In genomic region chr8:84888280-84888679, GRCm38 (mm10) we compare ENCODE assay signal across 30 mouse cellular contexts. TPM values are rescaled to one million over a fixed set of nuclear protein-coding genes. Genes with fewer than 3 reads are reported as not detected.
"Had no signal": no experiment of that assay in that cellular context is flagged by ENCODE, and none has a peak within 500 bp of the region (broad histone marks: within the 10 kb centered on the region; RNA-seq: fewer than 3 reads in every experiment).

No protein-coding gene starts in this region.

- DNase-seq: cerebellum, adult 2 months; cerebellum, adult 8-10 months; cerebellum, adult 9-10 months; cerebellum, adult 9-11 months; cerebellum, postnatal 10 days; cerebellum, postnatal 14 days; cerebellum, postnatal 25 days; cerebellum, postnatal 36 days; embryo, embryonic 11 days; forebrain, postnatal 0 days; gastrocnemius, adult 2 months; gastrocnemius, postnatal 10 days; gastrocnemius, postnatal 14 days; gastrocnemius, postnatal 25 days; gastrocnemius, postnatal 36 days; heart, adult 11 months; heart, adult 18-20 months had no signal

- H3K9me3 ChIP-seq: embryonic facial prominence, embryonic 10.5 days; embryonic facial prominence, embryonic 12.5 days; embryonic facial prominence, embryonic 13.5 days; embryonic facial prominence, embryonic 15.5 days; forebrain, embryonic 10.5 days; forebrain, embryonic 12.5 days; forebrain, embryonic 13.5 days; forebrain, embryonic 15.5 days had no signal

- H3K9ac ChIP-seq: embryonic facial prominence, embryonic 12.5 days; embryonic facial prominence, embryonic 13.5 days; embryonic facial prominence, embryonic 15.5 days; forebrain, embryonic 12.5 days; forebrain, embryonic 13.5 days; forebrain, embryonic 15.5 days; forebrain, postnatal 0 days had no signal

- ATAC-seq: forebrain, embryonic 13.5 days; forebrain, embryonic 14.5 days; forebrain, embryonic 15.5 days; forebrain, embryonic 16.5 days; forebrain, postnatal 0 days had no signal

- H3K4me2 ChIP-seq: embryonic facial prominence, embryonic 12.5 days; embryonic facial prominence, embryonic 13.5 days; embryonic facial prominence, embryonic 15.5 days; forebrain, embryonic 12.5 days; forebrain, embryonic 13.5 days; forebrain, embryonic 15.5 days had no signal

- H3K27ac ChIP-seq: embryonic facial prominence, embryonic 10.5 days; embryonic facial prominence, embryonic 12.5 days; embryonic facial prominence, embryonic 13.5 days; embryonic facial prominence, embryonic 15.5 days; forebrain, embryonic 10.5 days; forebrain, embryonic 12.5 days; forebrain, embryonic 13.5 days; forebrain, embryonic 15.5 days; gastrocnemius, adult 2 months had no signal

- H3K4me3 ChIP-seq: embryonic facial prominence, embryonic 10.5 days; embryonic facial prominence, embryonic 12.5 days; embryonic facial prominence, embryonic 13.5 days; embryonic facial prominence, embryonic 15.5 days; erythroblast, embryonic 14.5 days; forebrain, embryonic 10.5 days; forebrain, embryonic 12.5 days; forebrain, embryonic 13.5 days; forebrain, embryonic 15.5 days; gastrocnemius, adult 2 months had no signal

- H3K27me3 ChIP-seq: embryonic facial prominence, embryonic 12.5 days; embryonic facial prominence, embryonic 13.5 days; embryonic facial prominence, embryonic 15.5 days; forebrain, embryonic 12.5 days; forebrain, embryonic 13.5 days; forebrain, embryonic 15.5 days had no signal

RNA-seq across cellular contexts. Expression of gene Klf1, which starts 13.4 kb away (rescaled TPM):
- total RNA-seq: forebrain, postnatal 0 days; gastrocnemius, adult 18-20 months; gastrocnemius, adult 2 months; gastrocnemius, adult 8-10 months; gastrocnemius, postnatal 25 days; gastrocnemius, postnatal 36 days; heart, adult 18-20 months had no signal
